Mouse (Mus musculus) lung, embryonic 16.5 days (tissue): Measurements from ENCODE around the gene Rfx6. TPM values are rescaled to one million over a fixed set of nuclear protein-coding genes. Genes with fewer than 3 reads are reported as not detected.

Experiments used
- ATAC-seq: fragments of 200-750 bp; cut with Nextera tagmentation; 2 replicates; pipeline ENCODE4 v1.8.0; 2017; ENCODE audit warnings: low read depth, mild to moderate bottlenecking, moderate library complexity
- H3K27ac ChIP-seq: fragments of 300-500 bp; sonication (generic); 2 replicates; pipeline ENCODE4 v1.5.1; 2014; ENCODE audit warnings: mild to moderate bottlenecking, control low read depth, low read length
- H3K27me3 ChIP-seq: fragments of 300-500 bp; sonication (generic); 2 replicates; pipeline ENCODE4 v1.6.1; 2014; ENCODE audit warnings: low read depth, low read length, mixed read lengths; ENCODE audit not compliant: control insufficient read depth, insufficient read depth
- H3K36me3 ChIP-seq: fragments of 300-500 bp; sonication (generic); 2 replicates; pipeline ENCODE4 v1.6.1; 2014; ENCODE audit warnings: low read length; ENCODE audit not compliant: control insufficient read depth, insufficient read depth
- H3K4me1 ChIP-seq: fragments of 300-500 bp; sonication (generic); replicated peaks from 2 replicates; pipeline ENCODE4 v1.6.1; 2014; ENCODE audit warnings: low read length, mixed read lengths; ENCODE audit not compliant: control insufficient read depth, insufficient read depth
- H3K4me2 ChIP-seq: fragments of 300-500 bp; sonication (generic); 2 replicates; pipeline ENCODE4 v1.6.1; 2014; ENCODE audit warnings: low read depth, low read length, control low read depth
- H3K4me3 ChIP-seq: fragments of 300-500 bp; sonication (generic); 2 replicates; pipeline ENCODE4 v1.5.1; 2014; ENCODE audit warnings: mild to moderate bottlenecking, low read length, control low read depth
- H3K9ac ChIP-seq: fragments of 300-500 bp; sonication (generic); 2 replicates; pipeline ENCODE4 v1.6.1; 2014; ENCODE audit warnings: low read length, control low read depth
- H3K9me3 ChIP-seq: fragments of 300-500 bp; sonication (generic); 2 replicates; pipeline ENCODE4 v1.6.1; 2016; ENCODE audit warnings: low read length; ENCODE audit not compliant: control insufficient read depth
- WGBS: fragments of 180-500 bp; shearing (Covaris S2); extraction: QIAGEN DNeasy Blood & Tissue Kit; methylation state at CpG from one replicate; pipeline ENCODE4 v1.1.7; 2014; 5-methylcytosine and 5-hydroxymethylcytosine counted together
- polyA plus RNA-seq: library from polyadenylated mRNA; unstranded; fragments of >200 nt; fragmentation: Nextera tagmentation; extraction: Ambion mirVana; gene quantifications from 2 replicates; pipeline ENCODE4 v1.2.1, GENCODE M21; 2015

Rfx6 gene
- polyA plus RNA-seq, 1 experiment from 2014 or later, result 0.08 TPM

DNA sequence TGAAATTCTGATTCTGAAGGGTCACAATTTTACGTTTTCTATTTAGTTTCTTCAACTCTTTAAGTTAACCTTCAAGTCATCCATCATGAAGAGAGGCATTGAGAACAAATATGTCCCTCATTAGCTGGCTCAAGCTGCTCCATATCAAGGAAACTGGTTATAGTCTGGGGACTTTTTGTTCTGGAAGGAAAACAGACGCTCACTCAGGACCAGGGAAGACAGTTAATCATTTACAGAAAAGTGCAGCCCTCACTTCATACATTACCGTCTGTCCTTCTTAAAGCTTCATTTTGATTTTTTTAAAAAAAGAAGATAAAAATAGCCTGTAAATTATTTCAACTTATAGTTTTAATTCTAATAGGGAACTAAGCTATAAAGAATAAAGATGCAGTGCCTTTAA lies 43.3 kb downstream of the Rfx6 start:
- H3K4me1 ChIP-seq, result no peaks in the 10 kb centered on the region
- WGBS, result 12% methylated on average over 3 of the region's 3 CpGs
- no peaks in the 10 kb centered on the region for H3K9me3 ChIP-seq
- H3K4me3 ChIP-seq, result no peak overlapping the region
- no peak for ATAC-seq
- H3K36me3 ChIP-seq, result no peaks in the 10 kb centered on the region
- H3K4me2 ChIP-seq, result no peak overlapping the region
- no peaks in the 10 kb centered on the region for H3K27me3 ChIP-seq
- no peak overlapping the region for H3K27ac ChIP-seq
- no peak overlapping the region for H3K9ac ChIP-seq

DNA sequence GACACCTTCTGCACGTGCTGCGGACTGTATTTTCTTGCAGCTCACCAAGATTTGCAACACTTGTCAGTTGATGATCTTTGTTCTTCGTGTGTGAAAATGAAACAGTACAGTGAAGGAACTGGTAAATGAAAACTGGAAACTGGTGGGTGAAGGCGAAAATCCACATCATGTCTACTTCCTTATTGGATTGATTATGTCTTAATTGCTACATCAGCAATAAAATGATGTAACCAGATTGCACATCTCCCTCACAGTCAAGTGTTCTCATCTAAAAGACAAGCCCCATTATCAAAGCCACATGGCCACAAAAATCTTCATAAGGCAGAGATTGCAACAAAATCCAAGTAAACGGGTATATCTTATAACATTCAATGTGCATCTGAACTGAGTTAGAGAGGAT lies 83.9 kb downstream of the Rfx6 start:
- Histone ChIP-seq H3K4me3 (no peak overlapping the region), H3K27ac (no peak overlapping the region), H3K4me2 (no peak overlapping the region), H3K4me1 (no peaks in the 10 kb centered on the region), H3K9ac (no peak overlapping the region), H3K27me3 (no peaks in the 10 kb centered on the region), H3K9me3 (no peaks in the 10 kb centered on the region), H3K36me3 (no peaks in the 10 kb centered on the region)
- 77% methylated on average over 5 of the region's 5 CpGs for WGBS
- no peak for ATAC-seq

DNA sequence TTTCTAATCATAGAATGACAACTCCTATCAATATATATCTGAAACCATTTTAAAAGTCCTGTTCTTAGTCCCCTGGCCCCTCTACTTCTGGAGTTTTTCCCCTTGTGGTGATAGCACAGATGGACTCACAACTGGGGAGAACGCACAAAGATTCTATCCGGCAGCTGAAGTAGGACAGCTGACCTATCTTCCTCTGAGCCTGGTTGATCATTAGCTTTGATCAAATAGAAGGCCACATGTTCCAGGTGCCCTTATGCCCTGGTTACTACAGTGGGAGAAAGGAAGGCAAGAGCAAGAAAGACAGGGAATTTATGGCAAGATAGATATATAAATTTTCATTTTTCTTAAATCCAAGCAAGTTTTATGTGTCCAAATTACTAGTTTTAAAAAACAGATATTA lies 85.7 kb downstream of the Rfx6 start:
- no peak overlapping the region for H3K4me3 ChIP-seq
- H3K9ac ChIP-seq, result no peak overlapping the region
- ATAC-seq, result no peak
- H3K36me3 ChIP-seq, result no peaks in the 10 kb centered on the region
- WGBS, result 36% methylated on average over 2 of the region's 2 CpGs
- no peaks in the 10 kb centered on the region for H3K9me3 ChIP-seq
- H3K27me3 ChIP-seq, result no peaks in the 10 kb centered on the region
- no peak overlapping the region for H3K4me2 ChIP-seq
- no peaks in the 10 kb centered on the region for H3K4me1 ChIP-seq
- no peak overlapping the region for H3K27ac ChIP-seq

DNA sequence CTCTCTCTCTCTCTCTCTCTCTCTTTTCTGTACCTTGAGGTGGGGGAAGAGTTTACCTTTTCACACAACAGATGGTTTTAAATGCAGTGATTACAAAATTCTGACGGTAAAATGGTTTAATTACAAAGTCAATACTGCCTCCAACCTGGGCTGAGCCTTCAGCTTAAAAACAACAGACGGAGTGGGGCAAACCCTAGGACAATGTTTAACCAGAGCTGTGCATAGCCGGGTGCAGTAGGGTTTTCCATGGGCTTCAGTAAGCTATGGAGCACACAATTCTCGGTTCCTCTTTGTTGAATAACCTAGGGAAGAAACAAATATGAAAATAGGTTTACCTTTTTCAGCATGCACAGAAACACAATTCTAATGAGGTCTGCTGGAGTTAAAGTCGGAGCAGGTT lies 90.9 kb downstream of the Rfx6 start:
- no peak for ATAC-seq
- Histone ChIP-seq H3K4me1 (no peaks in the 10 kb centered on the region), H3K36me3 (no peaks in the 10 kb centered on the region), H3K9me3 (no peaks in the 10 kb centered on the region), H3K27ac (no peak overlapping the region), H3K9ac (no peak overlapping the region), H3K27me3 (no peaks in the 10 kb centered on the region), H3K4me3 (no peak overlapping the region), H3K4me2 (no peak overlapping the region)
- 29% methylated on average over 5 of the region's 5 CpGs for WGBS

DNA sequence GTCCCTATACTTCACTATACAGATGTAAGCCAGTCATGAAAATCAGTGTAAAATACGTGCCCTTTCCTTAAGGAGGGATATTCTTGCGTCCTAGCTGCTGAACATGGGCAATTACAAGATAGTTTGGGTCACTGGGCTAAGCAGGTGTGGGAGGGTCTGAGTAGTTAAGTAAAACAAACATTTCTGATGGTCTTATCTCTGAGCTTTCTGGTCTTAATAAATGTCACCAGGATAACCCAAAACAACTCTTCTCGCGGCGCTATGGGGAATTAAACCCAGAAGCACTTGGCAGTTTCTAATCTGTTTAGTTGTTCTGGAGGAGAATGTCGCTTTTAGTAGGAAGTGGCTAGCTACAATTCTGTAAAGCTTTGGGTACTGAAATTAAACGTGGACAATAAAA lies 91.7 kb downstream of the Rfx6 start:
- WGBS, result 6% methylated on average over 7 of the region's 7 CpGs
- Histone ChIP-seq H3K27ac (no peak overlapping the region), H3K36me3 (no peaks in the 10 kb centered on the region), H3K4me3 (no peak overlapping the region), H3K27me3 (no peaks in the 10 kb centered on the region), H3K4me2 (no peak overlapping the region), H3K9me3 (no peaks in the 10 kb centered on the region), H3K9ac (no peak overlapping the region), H3K4me1 (no peaks in the 10 kb centered on the region)
- ATAC-seq, result no peak

DNA sequence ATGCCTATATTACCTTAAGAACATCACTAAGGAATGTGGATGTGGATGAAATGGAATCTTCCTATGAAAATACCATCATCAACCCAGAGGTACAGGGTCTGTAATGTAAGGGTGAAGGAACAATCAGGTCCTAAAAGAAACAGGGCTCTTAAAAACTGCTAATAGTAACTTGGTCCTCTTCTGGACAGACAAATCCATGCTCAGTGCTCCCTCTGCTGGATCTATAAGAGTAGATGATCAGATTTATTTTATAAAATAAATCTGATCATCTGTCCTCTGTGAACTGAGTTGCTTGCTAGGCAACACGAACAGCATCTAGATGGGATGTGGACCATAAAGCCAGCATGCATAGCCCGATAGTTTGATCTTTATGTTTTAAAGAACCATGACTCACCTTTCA lies 102.1 kb downstream of the Rfx6 start:
- no peak for ATAC-seq
- H3K4me2 ChIP-seq, result no peak overlapping the region
- no peaks in the 10 kb centered on the region for H3K36me3 ChIP-seq
- no peak overlapping the region for H3K27ac ChIP-seq
- H3K27me3 ChIP-seq, result no peaks in the 10 kb centered on the region
- H3K9me3 ChIP-seq, result no peaks in the 10 kb centered on the region
- no peaks in the 10 kb centered on the region for H3K4me1 ChIP-seq
- no peak overlapping the region for H3K4me3 ChIP-seq
- WGBS, result 48% methylated on average over 2 of the region's 2 CpGs
- no peak overlapping the region for H3K9ac ChIP-seq

Other genes with a start within 250 kb of the Rfx6 start
- gene Gm49339, start 197.1 kb upstream of the Rfx6 start, polyA plus RNA-seq, result 0.34 and 1.5 TPM in 2 replicates
- 1.1 and 1.3 TPM in 2 replicates for gene Lilr4b, start 197.1 kb upstream of the Rfx6 start, polyA plus RNA-seq
- 9.5 and 11.1 TPM in 2 replicates for gene Lilrb4a, start 186.8 kb upstream of the Rfx6 start, polyA plus RNA-seq
- gene Fam162b, start 87.2 kb upstream of the Rfx6 start, polyA plus RNA-seq, result 50.3 and 55.9 TPM in 2 replicates
- gene Gprc6a, start 46.3 kb upstream of the Rfx6 start, polyA plus RNA-seq, result 3.2 and 3.4 TPM in 2 replicates